Mouse (Mus musculus) hindbrain, embryonic 10.5 days (tissue): Measurements from ENCODE around the gene Ier5. TPM values are rescaled to one million over a fixed set of nuclear protein-coding genes. Genes with fewer than 3 reads are reported as not detected.

Experiments used
- DNase-seq: peaks from one replicate; pipeline ENCODE4 v3.0.0-alpha.2; 2017; ENCODE audit warnings: low spot score
- H3K27ac ChIP-seq: fragments of 300-500 bp; sonication (generic); 2 replicates; pipeline ENCODE4 v1.5.1; 2016; ENCODE audit warnings: mild to moderate bottlenecking, moderate library complexity
- H3K27me3 ChIP-seq: fragments of 300-500 bp; sonication (generic); 2 replicates; pipeline ENCODE4 v1.6.1; 2016; ENCODE audit warnings: mild to moderate bottlenecking; ENCODE audit not compliant: poor library complexity, insufficient read depth, severe bottlenecking
- H3K36me3 ChIP-seq: fragments of 300-500 bp; sonication (generic); 2 replicates; pipeline ENCODE4 v1.6.1; 2016; ENCODE audit warnings: mild to moderate bottlenecking, moderate library complexity
- H3K4me1 ChIP-seq: fragments of 300-500 bp; sonication (generic); replicated peaks from 2 replicates; pipeline ENCODE4 v1.6.1; 2016; ENCODE audit warnings: mild to moderate bottlenecking
- H3K4me3 ChIP-seq: fragments of 300-500 bp; sonication (generic); 2 replicates; pipeline ENCODE4 v1.5.1; 2016; ENCODE audit warnings: mild to moderate bottlenecking, moderate library complexity
- H3K9me3 ChIP-seq: fragments of 300-500 bp; sonication (generic); 2 replicates; pipeline ENCODE4 v1.6.1; 2016; ENCODE audit warnings: mild to moderate bottlenecking, moderate library complexity
- WGBS: fragments of 180-500 bp; shearing (Covaris S2); methylation state at CpG from one replicate; pipeline ENCODE4 v1.1.7; 2016; 5-methylcytosine and 5-hydroxymethylcytosine counted together
- polyA plus RNA-seq: library from polyadenylated mRNA; unstranded; fragments of >200 nt; fragmentation: Nextera tagmentation; extraction: Ambion mirVana; gene quantifications from 2 replicates; pipeline ENCODE4 v1.2.1, GENCODE M21; 2016

Ier5 gene
- polyA plus RNA-seq, 1 experiment from 2014 or later = 7.0 TPM

- 24% methylated on average over 3 of the region's 3 CpGs for WGBS
- Histone ChIP-seq H3K27me3 (peaks cover 39% of the 10 kb centered on the region), H3K36me3 (no peaks in the 10 kb centered on the region), H3K4me1 (peaks cover 28% of the 10 kb centered on the region), H3K4me3 (no peak overlapping the region), H3K27ac (no peak overlapping the region), H3K9me3 (no peaks in the 10 kb centered on the region)
- DNase-seq = no peak
Measured at GRCm38 (mm10) chr1:155113946-155114345, 14.5 kb upstream of the Ier5 start.

- Histone ChIP-seq H3K4me3 (no peak overlapping the region), H3K36me3 (no peaks in the 10 kb centered on the region), H3K27ac (no peak overlapping the region), H3K9me3 (no peaks in the 10 kb centered on the region), H3K27me3 (peaks cover 39% of the 10 kb centered on the region), H3K4me1 (peaks cover 39% of the 10 kb centered on the region)
- WGBS = 90% methylated on average over 1 of the region's 1 CpGs
- no peak for DNase-seq
Measured at GRCm38 (mm10) chr1:155112875-155113274, 13.4 kb upstream of the Ier5 start.

- Histone ChIP-seq H3K4me1 (peaks cover 42% of the 10 kb centered on the region), H3K27ac (no peak overlapping the region), H3K36me3 (no peaks in the 10 kb centered on the region), H3K27me3 (peaks cover 39% of the 10 kb centered on the region), H3K9me3 (no peaks in the 10 kb centered on the region), H3K4me3 (no peak overlapping the region)
- DNase-seq = no peak
- 39% methylated on average over 4 of the region's 4 CpGs for WGBS
Measured at GRCm38 (mm10) chr1:155112118-155112517, 12.7 kb upstream of the Ier5 start.

- WGBS = 8% methylated on average over 6 of the region's 6 CpGs
- Histone ChIP-seq H3K36me3 (no peaks in the 10 kb centered on the region), H3K9me3 (no peaks in the 10 kb centered on the region), H3K4me3 (no peak overlapping the region), H3K4me1 (peaks cover 42% of the 10 kb centered on the region), H3K27ac (no peak overlapping the region), H3K27me3 (peaks cover 39% of the 10 kb centered on the region)
- DNase-seq = no peak
Measured at GRCm38 (mm10) chr1:155111491-155111890, 12.1 kb upstream of the Ier5 start.

- no peak overlapping the region; the same call in 1 of the 2 replicates for H3K4me3 ChIP-seq
- peaks cover 42% of the 10 kb centered on the region for H3K4me1 ChIP-seq
- peak overlapping the region; percentile 42 for H3K27ac ChIP-seq
- 23% methylated on average over 18 of the region's 18 CpGs for WGBS
- no peak for DNase-seq
- no peaks in the 10 kb centered on the region for H3K9me3 ChIP-seq
- H3K27me3 ChIP-seq = peaks cover 33% of the 10 kb centered on the region
- H3K36me3 ChIP-seq = no peaks in the 10 kb centered on the region
Measured at GRCm38 (mm10) chr1:155109387-155110350, 10.2 kb upstream of the Ier5 start.

- peaks cover 42% of the 10 kb centered on the region for H3K4me1 ChIP-seq
- no peak overlapping the region for H3K4me3 ChIP-seq
- no peaks in the 10 kb centered on the region for H3K9me3 ChIP-seq
- peak overlapping the region; percentile 35; the same call in 1 of the 2 replicates for H3K27ac ChIP-seq
- peaks cover 29% of the 10 kb centered on the region for H3K27me3 ChIP-seq
- no peaks in the 10 kb centered on the region for H3K36me3 ChIP-seq
- no peak for DNase-seq
- WGBS = 32% methylated on average over 4 of the region's 4 CpGs
Measured at GRCm38 (mm10) chr1:155108412-155108811, 9.0 kb upstream of the Ier5 start.

- DNase-seq = no peak
- no peaks in the 10 kb centered on the region for H3K36me3 ChIP-seq
- no peak overlapping the region for H3K27ac ChIP-seq
- H3K4me1 ChIP-seq = peaks cover 42% of the 10 kb centered on the region
- H3K4me3 ChIP-seq = no peak overlapping the region
- WGBS = 61% methylated on average over 5 of the region's 5 CpGs
- H3K9me3 ChIP-seq = no peaks in the 10 kb centered on the region
- H3K27me3 ChIP-seq = peaks cover 33% of the 10 kb centered on the region
Measured at GRCm38 (mm10) chr1:155107843-155108242, 8.4 kb upstream of the Ier5 start.

- WGBS = 76% methylated on average over 1 of the region's 1 CpGs
- H3K4me3 ChIP-seq = no peak overlapping the region
- H3K9me3 ChIP-seq = no peaks in the 10 kb centered on the region
- H3K4me1 ChIP-seq = peaks cover 32% of the 10 kb centered on the region
- H3K27ac ChIP-seq = no peak overlapping the region
- H3K36me3 ChIP-seq = no peaks in the 10 kb centered on the region
- no peak for DNase-seq
- peaks cover 26% of the 10 kb centered on the region for H3K27me3 ChIP-seq
Measured at GRCm38 (mm10) chr1:155106310-155106709, 6.9 kb upstream of the Ier5 start.

GRCm38 (mm10) chr1:155103991-155104390, 4.6 kb upstream of the Ier5 start:
- H3K4me1 ChIP-seq = peaks cover 18% of the 10 kb centered on the region
- DNase-seq = no peak
- H3K27me3 ChIP-seq = peaks cover 8% of the 10 kb centered on the region; the same call in 1 of the 2 replicates
- no peak overlapping the region for H3K27ac ChIP-seq
- H3K9me3 ChIP-seq = no peaks in the 10 kb centered on the region
- 91% methylated on average over 5 of the region's 5 CpGs for WGBS
- no peak overlapping the region for H3K4me3 ChIP-seq
- H3K36me3 ChIP-seq = no peaks in the 10 kb centered on the region

- H3K4me1 ChIP-seq = peaks cover 12% of the 10 kb centered on the region; the same call in 1 of the 2 replicates
- DNase-seq = no peak
- H3K27me3 ChIP-seq = peaks cover 8% of the 10 kb centered on the region; the same call in 1 of the 2 replicates
- no peaks in the 10 kb centered on the region for H3K9me3 ChIP-seq
- H3K27ac ChIP-seq = no peak overlapping the region
- H3K36me3 ChIP-seq = no peaks in the 10 kb centered on the region
- H3K4me3 ChIP-seq = no peak overlapping the region
- 74% methylated on average over 4 of the region's 4 CpGs for WGBS
Measured at GRCm38 (mm10) chr1:155102631-155103030, 3.2 kb upstream of the Ier5 start.

- WGBS = under 1% methylated on average over 93 of the region's 93 CpGs
Measured at GRCm38 (mm10) chr1:155098486-155099279, 753 bp downstream of the Ier5 start.

GRCm38 (mm10) chr1:155097931-155098485, 1.4 kb downstream of the Ier5 start:
- H3K27me3 ChIP-seq = peaks cover 8% of the 10 kb centered on the region; the same call in 1 of the 2 replicates

More at GRCm38 (mm10) chr1:155098486-155099279, 753 bp downstream of the Ier5 start:
- no peaks in the 10 kb centered on the region for H3K9me3 ChIP-seq
- no peak for DNase-seq
- H3K36me3 ChIP-seq = peaks cover 13% of the 10 kb centered on the region; the same call in 1 of the 2 replicates
- peak overlapping the region; percentile 93 for H3K4me3 ChIP-seq
- peak overlapping the region; percentile 99 for H3K27ac ChIP-seq
- peaks cover 8% of the 10 kb centered on the region; the same call in 1 of the 2 replicates for H3K27me3 ChIP-seq
- peaks cover 26% of the 10 kb centered on the region for H3K4me1 ChIP-seq

More at GRCm38 (mm10) chr1:155097931-155098485, 1.4 kb downstream of the Ier5 start:
- Histone ChIP-seq H3K27ac (peak overlapping the region; percentile 99), H3K36me3 (peaks cover 13% of the 10 kb centered on the region; the same call in 1 of the 2 replicates), H3K9me3 (no peaks in the 10 kb centered on the region), H3K4me3 (peak overlapping the region; percentile 93), H3K4me1 (peaks cover 33% of the 10 kb centered on the region)
- peak; percentile 70 for DNase-seq
- under 1% methylated on average over 33 of the region's 33 CpGs for WGBS
